Mouse (Mus musculus): Measurements from ENCODE around the gene Yy1. TPM values are rescaled to one million over a fixed set of nuclear protein-coding genes. Genes with fewer than 3 reads are reported as not detected.

Yy1 gene
- total and polyA plus RNA-seq, 2 experiments from 2014 or later, result 8.8 to 33.8 TPM

DNA sequence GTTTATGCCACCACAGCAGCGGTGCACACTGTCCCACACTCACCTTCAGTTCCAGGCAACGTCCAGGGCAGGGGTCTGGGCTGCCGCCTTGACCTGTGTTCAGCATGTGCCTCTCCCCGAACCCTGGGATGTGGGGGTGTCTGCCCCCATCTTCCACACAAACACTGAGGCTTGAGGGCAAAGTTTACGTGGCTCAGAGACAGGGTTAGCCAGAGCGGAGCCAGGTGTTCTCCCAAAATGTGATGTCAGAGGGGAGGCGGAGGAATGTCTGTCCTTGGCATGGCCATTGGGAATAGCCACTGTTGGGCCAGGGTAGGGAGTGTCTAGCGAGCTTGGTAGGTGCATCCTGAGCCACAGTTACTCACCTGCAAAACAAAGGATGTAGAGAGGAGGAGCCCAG, 60.0 kb downstream of the Yy1 start:
- no peaks in the 10 kb centered on the region for H3K27me3 ChIP-seq (ENCODE audit: insufficient read depth, low read length)
- H3K36me3 ChIP-seq (ENCODE audit: insufficient read depth), result no peaks in the 10 kb centered on the region
- no peaks in the 10 kb centered on the region for H3K9me3 ChIP-seq (ENCODE audit: low read length)
- H3K27ac ChIP-seq (ENCODE audit: low read depth, low read length), result no peak overlapping the region
- TF ChIP-seq CTCF (IDR thresholded peaks at IDR 0.05; ENCODE audit: low read depth), result no peak
- no peak overlapping the region for H3K4me3 ChIP-seq (ENCODE audit: low read depth, low read length)
- no peak overlapping the region for H3K9ac ChIP-seq
- WGBS, result 91% methylated on average over 8 of the region's 8 CpGs
- H3K4me1 ChIP-seq (ENCODE audit: insufficient read depth), result no peaks in the 10 kb centered on the region
- ATAC-seq (no peak), DNase-seq (no peak)
- no peak overlapping the region for H3K4me2 ChIP-seq (ENCODE audit: low read depth)

DNA sequence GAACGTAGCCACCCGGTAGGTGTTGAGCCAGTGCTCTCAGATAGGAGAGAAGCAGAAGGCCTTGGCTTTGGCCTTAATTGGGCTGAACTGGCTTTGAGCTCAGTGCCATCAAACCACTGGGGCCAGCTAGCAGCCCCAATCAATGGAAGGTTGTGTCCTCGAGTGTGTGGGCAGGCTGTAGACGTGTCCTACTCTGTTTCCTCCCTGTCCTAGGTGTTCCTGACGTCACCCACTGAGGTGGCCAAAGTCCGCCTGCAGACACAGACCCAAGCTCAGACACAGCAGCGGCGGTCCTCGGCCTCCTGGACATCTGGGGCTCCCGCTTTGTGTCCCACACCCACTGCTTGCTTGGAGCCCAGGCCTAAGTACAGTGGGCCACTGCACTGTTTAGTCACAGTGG, 62.3 kb downstream of the Yy1 start:
- Histone ChIP-seq H3K36me3 (ENCODE audit: insufficient read depth) (peaks cover 10% of the 10 kb centered on the region; the same call in 1 of the 2 replicates), H3K4me1 (ENCODE audit: insufficient read depth) (no peaks in the 10 kb centered on the region), H3K4me3 (ENCODE audit: low read depth, low read length) (no peak overlapping the region), H3K27me3 (ENCODE audit: insufficient read depth, low read length) (no peaks in the 10 kb centered on the region), H3K9me3 (ENCODE audit: low read length) (no peaks in the 10 kb centered on the region), H3K9ac (no peak overlapping the region), H3K27ac (ENCODE audit: low read depth, low read length) (no peak overlapping the region), H3K4me2 (ENCODE audit: low read depth) (no peak overlapping the region)
- ATAC-seq, result no peak
- 88% methylated on average over 10 of the region's 10 CpGs for WGBS
- DNase-seq, result no peak
- TF ChIP-seq CTCF (IDR thresholded peaks at IDR 0.05; ENCODE audit: low read depth), result no peak

DNA sequence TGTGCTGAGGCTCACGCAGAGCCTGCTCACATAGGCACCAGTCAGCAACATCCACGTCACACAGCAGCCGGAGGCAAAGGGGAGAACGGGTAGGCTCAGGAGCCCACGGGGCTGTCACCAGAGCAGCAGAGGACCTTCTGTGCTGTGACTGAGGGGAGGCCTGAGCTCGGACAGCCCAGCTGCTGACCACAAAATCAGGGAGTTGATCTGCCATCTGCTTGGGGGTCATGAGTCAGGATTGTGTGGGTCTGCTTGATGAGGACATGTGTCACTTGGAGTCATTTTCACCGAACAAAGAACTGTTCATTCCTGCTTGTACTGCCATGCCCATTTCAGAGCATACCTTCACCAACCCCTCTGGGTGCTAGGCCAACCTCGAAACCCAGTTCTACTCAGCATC, 63.4 kb downstream of the Yy1 start:
- Histone ChIP-seq H3K27ac (ENCODE audit: low read depth, low read length) (no peak overlapping the region), H3K9me3 (ENCODE audit: low read length) (no peaks in the 10 kb centered on the region), H3K4me1 (ENCODE audit: insufficient read depth) (no peaks in the 10 kb centered on the region), H3K4me2 (ENCODE audit: low read depth) (no peak overlapping the region), H3K27me3 (ENCODE audit: insufficient read depth, low read length) (no peaks in the 10 kb centered on the region), H3K9ac (no peak overlapping the region), H3K4me3 (ENCODE audit: low read depth, low read length) (no peak overlapping the region), H3K36me3 (ENCODE audit: insufficient read depth) (peaks cover 19% of the 10 kb centered on the region)
- ATAC-seq (no peak), DNase-seq (no peak)
- 92% methylated on average over 8 of the region's 8 CpGs for WGBS
- TF ChIP-seq CTCF (IDR thresholded peaks at IDR 0.05; ENCODE audit: low read depth), result no peak

DNA sequence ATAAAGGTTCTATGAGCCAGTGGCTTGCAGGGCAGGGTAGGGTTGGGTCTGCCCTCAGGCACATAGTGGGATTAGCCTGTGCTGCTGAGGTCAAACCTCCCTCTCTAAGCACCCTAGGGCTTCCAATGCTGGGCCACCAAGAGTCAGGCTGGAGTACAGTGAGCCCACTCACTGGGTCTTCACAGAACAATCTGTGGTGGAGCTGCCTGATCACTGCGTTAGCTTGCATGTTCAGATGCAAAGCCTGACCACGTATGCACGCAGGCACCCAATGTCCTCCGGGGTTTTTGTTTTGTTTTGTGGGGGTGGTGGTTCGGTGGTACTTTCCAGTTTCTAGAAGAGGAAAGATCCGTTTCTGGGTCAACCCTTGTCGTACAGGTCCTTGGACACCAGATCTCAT, 64.3 kb downstream of the Yy1 start:
- H3K27me3 ChIP-seq (ENCODE audit: insufficient read depth, low read length), result no peaks in the 10 kb centered on the region
- TF ChIP-seq CTCF (IDR thresholded peaks at IDR 0.05; ENCODE audit: low read depth), result no peak
- no peaks in the 10 kb centered on the region for H3K4me1 ChIP-seq (ENCODE audit: insufficient read depth)
- no peak overlapping the region for H3K27ac ChIP-seq (ENCODE audit: low read depth, low read length)
- ATAC-seq (no peak), DNase-seq (no peak)
- no peak overlapping the region for H3K4me3 ChIP-seq (ENCODE audit: low read depth, low read length)
- 88% methylated on average over 7 of the region's 7 CpGs for WGBS
- no peaks in the 10 kb centered on the region for H3K9me3 ChIP-seq (ENCODE audit: low read length)
- no peak overlapping the region for H3K4me2 ChIP-seq (ENCODE audit: low read depth)
- peaks cover 28% of the 10 kb centered on the region for H3K36me3 ChIP-seq (ENCODE audit: insufficient read depth)
- H3K9ac ChIP-seq, result no peak overlapping the region

DNA sequence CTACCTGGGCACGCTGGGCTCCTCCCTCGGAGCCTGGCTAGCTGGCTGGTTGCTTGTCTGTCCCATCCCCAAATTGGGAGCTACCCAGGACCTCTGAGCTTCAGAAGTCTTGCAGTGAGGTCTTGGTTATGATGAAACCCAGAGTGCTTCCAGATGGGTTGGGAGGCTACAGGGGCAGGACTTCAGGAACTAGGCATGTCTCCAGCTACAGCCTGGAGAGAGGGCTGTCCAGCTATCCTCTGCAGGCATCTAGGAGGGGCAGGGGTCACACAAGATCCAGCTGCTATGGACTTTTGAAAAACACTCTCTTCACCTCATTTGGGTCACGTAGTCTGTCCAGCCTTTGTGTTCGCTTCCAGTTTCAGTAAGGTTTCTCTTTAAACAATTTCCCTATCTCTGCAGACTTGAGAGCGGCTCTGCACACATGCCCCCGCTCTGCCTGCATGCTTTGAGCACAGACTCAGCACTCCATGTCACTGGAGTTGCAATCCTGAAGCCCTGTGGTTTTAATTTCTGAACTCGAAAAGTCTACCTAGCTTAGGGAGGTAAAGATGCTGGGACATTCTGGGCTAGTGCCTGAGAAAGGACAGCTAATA, 64.9 kb downstream of the Yy1 start:
- Histone ChIP-seq H3K27ac (ENCODE audit: low read depth, low read length) (no peak overlapping the region), H3K4me2 (ENCODE audit: low read depth) (no peak overlapping the region), H3K36me3 (ENCODE audit: insufficient read depth) (peaks cover 34% of the 10 kb centered on the region), H3K9me3 (ENCODE audit: low read length) (no peaks in the 10 kb centered on the region), H3K4me3 (ENCODE audit: low read depth, low read length) (no peak overlapping the region), H3K9ac (no peak overlapping the region), H3K27me3 (ENCODE audit: insufficient read depth, low read length) (no peaks in the 10 kb centered on the region), H3K4me1 (ENCODE audit: insufficient read depth) (no peaks in the 10 kb centered on the region)
- TF ChIP-seq CTCF (IDR thresholded peaks at IDR 0.05; ENCODE audit: low read depth), result no peak
- DNase-seq, result no peak
- 86% methylated on average over 7 of the region's 7 CpGs for WGBS
- ATAC-seq, result no peak

DNA sequence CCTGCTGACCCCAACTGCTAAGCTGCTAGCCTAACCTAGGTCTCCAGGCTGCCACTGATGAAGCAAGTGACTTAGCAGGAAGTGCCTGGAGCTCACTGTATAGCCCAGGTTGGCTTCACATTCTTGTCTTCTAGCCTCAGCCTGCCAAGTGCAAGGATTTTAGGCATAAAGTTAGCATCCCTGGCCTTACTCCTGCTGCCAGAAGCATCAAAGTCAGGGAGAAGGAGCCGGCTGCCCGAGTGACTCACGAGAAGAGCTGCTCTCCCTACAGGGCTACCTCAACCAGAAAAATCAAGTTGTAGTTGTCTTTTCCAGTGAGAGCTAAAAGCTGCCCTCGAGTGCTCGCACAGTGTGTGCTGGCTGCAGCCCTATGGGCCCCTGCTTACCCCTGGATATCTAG, 65.7 kb downstream of the Yy1 start:
- Histone ChIP-seq H3K27me3 (ENCODE audit: insufficient read depth, low read length) (no peaks in the 10 kb centered on the region), H3K36me3 (ENCODE audit: insufficient read depth) (peaks cover 40% of the 10 kb centered on the region), H3K4me1 (ENCODE audit: insufficient read depth) (no peaks in the 10 kb centered on the region), H3K9me3 (ENCODE audit: low read length) (no peaks in the 10 kb centered on the region), H3K4me2 (ENCODE audit: low read depth) (no peak overlapping the region), H3K9ac (no peak overlapping the region), H3K27ac (ENCODE audit: low read depth, low read length) (no peak overlapping the region), H3K4me3 (ENCODE audit: low read depth, low read length) (no peak overlapping the region)
- TF ChIP-seq CTCF (IDR thresholded peaks at IDR 0.05; ENCODE audit: low read depth), result no peak
- WGBS, result 84% methylated on average over 5 of the region's 5 CpGs
- no peak for DNase-seq
- no peak for ATAC-seq

DNA sequence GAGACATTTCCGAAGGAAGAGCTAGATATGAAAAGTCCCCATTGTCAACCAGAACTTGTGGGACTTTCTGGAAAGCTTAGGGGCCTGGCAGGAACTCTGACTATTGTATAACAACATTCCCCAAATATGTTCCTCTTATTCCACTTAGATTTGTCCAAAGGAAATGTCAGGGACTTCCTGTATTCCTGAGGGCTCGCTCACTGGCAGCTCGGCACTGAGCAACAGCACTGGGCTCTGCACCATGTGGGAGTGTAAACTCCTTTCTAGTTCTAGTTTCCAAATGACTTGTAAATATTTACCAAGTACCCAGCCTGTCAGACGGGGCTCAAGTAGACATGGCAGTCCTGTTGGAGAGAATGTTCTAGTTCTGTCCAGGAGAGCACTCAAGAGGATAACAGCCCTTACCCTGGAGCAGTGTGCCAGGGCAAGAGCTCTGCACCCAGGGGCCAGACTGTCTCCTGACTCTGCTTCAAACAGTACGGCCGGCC, 72.3 kb downstream of the Yy1 start:
- H3K36me3 ChIP-seq (ENCODE audit: insufficient read depth), result peaks cover 95% of the 10 kb centered on the region
- ATAC-seq (no peak), DNase-seq (no peak)
- H3K9me3 ChIP-seq (ENCODE audit: low read length), result no peaks in the 10 kb centered on the region
- H3K4me1 ChIP-seq (ENCODE audit: insufficient read depth), result no peaks in the 10 kb centered on the region
- no peak overlapping the region for H3K27ac ChIP-seq (ENCODE audit: low read depth, low read length)
- TF ChIP-seq CTCF (IDR thresholded peaks at IDR 0.05; ENCODE audit: low read depth), result no peak
- H3K4me2 ChIP-seq (ENCODE audit: low read depth), result no peak overlapping the region
- WGBS, result 92% methylated on average over 6 of the region's 6 CpGs
- H3K4me3 ChIP-seq (ENCODE audit: low read depth, low read length), result no peak overlapping the region
- H3K27me3 ChIP-seq (ENCODE audit: insufficient read depth, low read length), result no peaks in the 10 kb centered on the region
- H3K9ac ChIP-seq, result no peak overlapping the region

Measured in forebrain, postnatal 0 days (tissue).